Mouse (Mus musculus) limb, embryonic 14.5 days (tissue): ENCODE data around the gene Tbc1d8b. TPM values are rescaled to one million over a fixed set of nuclear protein-coding genes. Genes with fewer than 3 reads are reported as not detected.

ENCODE experiments used
- ATAC-seq: fragments of 200-750 bp; cut with Nextera tagmentation; 2 replicates; pipeline ENCODE4 v1.8.0; 2017; ENCODE audit warnings: low read depth, moderate number of reproducible peaks, moderate TSS enrichment; ENCODE audit not compliant: low FRiP score
- DNase-seq: peaks from one replicate; pipeline ENCODE4 v3.0.0-alpha.2; 2015; ENCODE audit warnings: low spot score
- H3K27ac ChIP-seq: fragments of 300-500 bp; sonication (generic); replicated peaks from 2 replicates; pipeline ENCODE4 v1.5.1; 2014; ENCODE audit warnings: low read depth, mild to moderate bottlenecking, low read length, moderate library complexity, mixed read lengths
- H3K27me3 ChIP-seq: fragments of 300-500 bp; sonication (generic); 2 replicates; pipeline ENCODE4 v1.6.1; 2014; ENCODE audit warnings: low read length, mixed read lengths; ENCODE audit not compliant: control insufficient read depth, insufficient read depth
- H3K36me3 ChIP-seq: fragments of 300-500 bp; sonication (generic); 2 replicates; pipeline ENCODE4 v1.6.1; 2014; ENCODE audit warnings: mild to moderate bottlenecking, low read length, moderate library complexity, mixed read lengths; ENCODE audit not compliant: control insufficient read depth, insufficient read depth
- H3K4me1 ChIP-seq: fragments of 300-500 bp; sonication (generic); 2 replicates; pipeline ENCODE4 v1.6.1; 2014; ENCODE audit warnings: antibody characterized with exemption, low read length, mixed read lengths; ENCODE audit not compliant: control insufficient read depth, insufficient read depth
- H3K4me2 ChIP-seq: fragments of 300-500 bp; sonication (generic); replicated peaks from 2 replicates; pipeline ENCODE4 v1.6.1; 2014; ENCODE audit warnings: low read depth, mild to moderate bottlenecking, low read length, moderate library complexity; ENCODE audit not compliant: severe bottlenecking
- H3K4me3 ChIP-seq: fragments of 300-500 bp; sonication (generic); replicated peaks from 2 replicates; pipeline ENCODE4 v1.5.1; 2014; ENCODE audit warnings: low read length
- H3K9ac ChIP-seq: fragments of 300-500 bp; sonication (generic); 2 replicates; pipeline ENCODE4 v1.6.1; 2014; ENCODE audit warnings: mild to moderate bottlenecking, low read depth, low read length, moderate library complexity; ENCODE audit not compliant: severe bottlenecking
- H3K9me3 ChIP-seq: fragments of 300-500 bp; sonication (generic); 2 replicates; pipeline ENCODE4 v1.6.1; 2016; ENCODE audit warnings: low read length; ENCODE audit not compliant: control insufficient read depth
- POLR2A ChIP-seq: fragments of 200-500 bp; IDR thresholded peaks from 2 replicates; pipeline ENCODE4 v1.8.0; 2012; ENCODE audit warnings: inconsistent platforms, mild to moderate bottlenecking, moderate library complexity, borderline replicate concordance; ENCODE audit not compliant: insufficient read depth, insufficient read length; ENCODE audit errors: extremely low read depth
- WGBS: fragments of 180-500 bp; shearing (Covaris S2); extraction: QIAGEN DNeasy Blood & Tissue Kit; methylation state at CpG from one replicate; pipeline ENCODE4 v1.1.7; 2014; 5-methylcytosine and 5-hydroxymethylcytosine counted together
- polyA plus RNA-seq, 2 experiments: library from polyadenylated mRNA; depleted of rRNA in 1 of 2; stranded (reverse) in 1 of 2; unstranded in 1 of 2; fragments of >200 nt; fragmentation: Nextera tagmentation in 1 of 2; extraction: Ambion mirVana in 1 of 2; gene quantifications; 2 replicates each; pipeline versions ENCODE4 v1.2.1 to v1.2.3; 2012 to 2014

The Tbc1d8b gene
- polyA plus RNA-seq, 2 experiments = 2.6 to 10.0 TPM

DNA sequence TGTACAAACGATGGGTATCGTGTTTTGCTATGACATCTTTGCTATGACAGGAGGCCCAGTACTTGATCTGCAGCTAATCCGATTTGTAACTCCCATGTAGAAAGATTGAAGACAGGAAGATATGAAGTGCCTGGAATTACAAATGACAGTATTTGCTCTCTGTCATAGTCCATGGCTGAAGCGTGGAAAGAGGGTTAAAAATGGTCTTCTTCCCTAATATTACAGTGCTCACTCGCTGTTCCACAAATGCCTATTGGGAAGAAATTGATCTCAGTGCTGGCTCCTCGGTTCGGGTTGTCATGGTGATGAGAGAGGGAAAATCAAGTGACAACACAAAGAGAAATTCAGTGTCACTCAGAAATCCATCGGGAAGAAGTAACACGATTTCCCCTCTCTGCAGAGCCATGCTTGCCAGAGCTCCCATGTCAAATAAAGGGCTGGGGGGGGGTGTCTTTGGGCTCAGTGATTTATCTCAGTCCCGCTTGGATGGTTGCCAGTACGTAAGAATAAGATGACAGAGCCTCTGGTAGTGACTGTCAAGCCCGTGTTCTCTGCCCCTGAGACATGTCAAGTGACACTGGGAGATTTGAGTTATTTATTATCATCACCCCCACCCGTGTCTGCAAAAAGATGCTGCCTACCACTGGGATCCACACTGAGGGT, 85.3 kb downstream of the Tbc1d8b start:
- no peaks in the 10 kb centered on the region for H3K9me3 ChIP-seq
- H3K4me2 ChIP-seq = no peak overlapping the region
- WGBS = 71% methylated on average over 13 of the region's 13 CpGs
- DNase-seq (no peak), ATAC-seq (no peak)
- no peaks in the 10 kb centered on the region for H3K27me3 ChIP-seq
- H3K4me1 ChIP-seq = no peaks in the 10 kb centered on the region
- H3K9ac ChIP-seq = no peak overlapping the region
- no peak overlapping the region for H3K4me3 ChIP-seq
- no peak for TF ChIP-seq POLR2A
- H3K36me3 ChIP-seq = no peaks in the 10 kb centered on the region
- H3K27ac ChIP-seq = no peak overlapping the region

DNA sequence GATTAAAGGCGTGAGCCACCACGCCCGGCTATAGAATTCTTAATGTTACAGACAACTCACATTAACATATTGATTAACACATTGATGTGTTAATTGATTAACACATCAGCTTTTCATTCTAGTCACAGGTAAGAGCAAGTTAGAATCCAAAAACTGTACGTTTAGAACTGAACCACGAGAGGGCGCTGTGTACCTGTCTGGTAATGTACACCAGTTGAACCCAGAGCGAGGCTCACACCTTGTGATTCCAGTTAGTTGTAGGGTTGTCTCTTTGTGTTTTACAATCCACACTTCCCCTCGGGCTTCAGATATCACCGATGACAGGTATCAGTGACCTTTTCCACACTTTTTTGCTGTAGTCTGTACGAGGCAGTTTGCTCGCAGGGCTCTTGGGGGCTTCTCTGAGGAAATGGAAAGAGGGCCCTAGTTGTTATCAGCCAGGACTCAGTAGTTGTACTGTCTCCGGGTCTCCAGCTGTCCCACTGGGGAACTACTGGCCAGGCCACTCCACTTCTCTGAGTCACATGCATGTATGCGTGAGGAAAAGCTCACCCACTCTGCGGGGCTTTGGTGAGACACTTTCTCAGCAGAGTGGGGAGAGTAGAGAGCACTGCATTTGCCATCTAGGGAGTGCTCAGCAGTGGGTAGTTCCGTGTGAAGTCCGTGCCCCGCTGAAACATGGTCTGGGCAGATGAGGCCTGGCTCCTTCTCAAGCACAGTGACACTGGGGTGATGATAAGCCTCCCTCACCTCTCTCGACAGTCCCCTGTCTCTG, 89.7 kb downstream of the Tbc1d8b start:
- peak; percentile 79 for DNase-seq
- H3K9ac ChIP-seq = no peak overlapping the region
- H3K4me3 ChIP-seq = no peak overlapping the region
- H3K27ac ChIP-seq = no peak overlapping the region
- H3K4me2 ChIP-seq = no peak overlapping the region
- TF ChIP-seq POLR2A = no peak
- H3K27me3 ChIP-seq = no peaks in the 10 kb centered on the region
- WGBS = 30% methylated on average over 18 of the region's 18 CpGs
- no peaks in the 10 kb centered on the region for H3K4me1 ChIP-seq
- H3K9me3 ChIP-seq = no peaks in the 10 kb centered on the region
- ATAC-seq = no peak
- H3K36me3 ChIP-seq = no peaks in the 10 kb centered on the region

DNA sequence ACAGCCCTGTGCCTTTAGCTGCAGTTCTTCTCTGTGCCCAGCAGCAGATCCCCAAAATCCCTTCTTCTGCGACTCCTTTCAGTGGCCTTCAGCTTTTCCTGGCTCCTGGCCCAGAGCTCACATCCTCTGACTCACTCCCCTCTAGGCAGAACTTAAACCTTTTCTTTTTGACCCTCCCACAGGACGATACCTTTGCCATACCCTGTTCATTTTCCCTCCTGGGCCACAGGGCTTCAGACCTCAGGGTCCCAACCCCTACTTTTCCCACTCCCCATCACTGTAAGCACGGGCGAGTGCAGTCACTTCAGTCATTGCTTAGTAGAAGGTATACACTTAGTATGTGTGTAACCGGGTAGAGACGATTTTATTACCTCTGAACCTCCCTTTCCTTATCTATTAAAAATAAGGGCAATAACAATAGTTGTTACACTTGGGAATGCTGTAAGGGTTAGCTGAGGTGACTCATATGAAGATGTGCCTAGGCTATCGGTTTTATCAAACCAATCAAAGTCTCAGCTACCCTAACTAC, 90.4 kb downstream of the Tbc1d8b start:
- H3K9me3 ChIP-seq = no peaks in the 10 kb centered on the region
- no peak overlapping the region for H3K9ac ChIP-seq
- H3K4me2 ChIP-seq = no peak overlapping the region
- no peak for TF ChIP-seq POLR2A
- no peaks in the 10 kb centered on the region for H3K36me3 ChIP-seq
- H3K27ac ChIP-seq = no peak overlapping the region
- no peak for DNase-seq
- H3K27me3 ChIP-seq = no peaks in the 10 kb centered on the region
- 66% methylated on average over 7 of the region's 7 CpGs for WGBS
- ATAC-seq = no peak
- H3K4me3 ChIP-seq = no peak overlapping the region
- no peaks in the 10 kb centered on the region for H3K4me1 ChIP-seq

DNA sequence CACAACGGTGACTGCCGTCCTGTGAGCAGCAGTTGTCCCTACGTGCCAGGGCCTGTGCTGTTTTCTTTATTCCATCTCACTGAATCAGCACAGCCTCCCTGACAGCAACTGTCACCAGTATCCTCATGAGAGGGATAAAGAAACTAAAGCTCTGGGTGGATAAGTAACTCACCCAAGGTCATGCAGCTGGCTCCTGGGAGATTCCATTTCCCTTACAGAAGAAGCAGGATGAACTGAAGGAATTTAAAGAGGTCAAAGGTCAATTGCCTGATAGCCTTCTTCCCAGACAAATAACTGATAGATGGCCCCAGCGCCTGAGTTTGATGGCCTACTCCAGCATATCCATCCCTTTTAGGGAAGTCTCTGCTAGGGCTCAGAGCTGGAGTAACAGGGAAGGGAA, 92.6 kb downstream of the Tbc1d8b start:
- no peak for DNase-seq
- no peak for TF ChIP-seq POLR2A
- H3K9me3 ChIP-seq = no peaks in the 10 kb centered on the region
- WGBS = 51% methylated on average over 4 of the region's 4 CpGs
- no peak for ATAC-seq
- H3K4me2 ChIP-seq = no peak overlapping the region
- no peaks in the 10 kb centered on the region for H3K36me3 ChIP-seq
- H3K27me3 ChIP-seq = no peaks in the 10 kb centered on the region
- H3K4me3 ChIP-seq = no peak overlapping the region
- no peaks in the 10 kb centered on the region for H3K4me1 ChIP-seq
- no peak overlapping the region for H3K9ac ChIP-seq
- no peak overlapping the region for H3K27ac ChIP-seq

DNA sequence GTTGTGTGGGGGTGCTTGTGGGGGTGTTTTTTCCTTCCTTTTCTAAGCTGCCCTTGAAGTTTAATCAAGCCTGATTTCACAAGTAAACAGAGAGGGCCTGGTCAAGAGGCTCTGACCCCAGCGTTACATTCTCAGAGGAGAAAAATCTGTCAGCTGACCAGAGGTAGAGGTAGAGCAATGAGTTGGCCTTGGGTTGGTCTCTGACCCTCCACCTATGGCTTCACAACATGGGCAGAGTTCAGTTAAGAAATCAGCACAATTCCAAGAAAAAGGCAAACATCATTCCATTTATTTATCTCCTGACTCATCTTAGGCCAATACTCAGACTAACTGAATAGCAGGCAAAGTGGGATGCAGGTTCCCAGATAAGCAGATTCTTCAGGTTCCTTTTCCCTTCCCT, 94.1 kb downstream of the Tbc1d8b start:
- DNase-seq = no peak
- Histone ChIP-seq H3K9ac (no peak overlapping the region), H3K4me2 (no peak overlapping the region), H3K36me3 (no peaks in the 10 kb centered on the region), H3K27ac (no peak overlapping the region), H3K27me3 (no peaks in the 10 kb centered on the region), H3K9me3 (no peaks in the 10 kb centered on the region), H3K4me1 (no peaks in the 10 kb centered on the region), H3K4me3 (no peak overlapping the region)
- no peak for TF ChIP-seq POLR2A
- 79% methylated on average over 1 of the region's 1 CpGs for WGBS
- ATAC-seq = no peak
